Mouse (Mus musculus): Measurements from ENCODE around the gene Clip4.

- TF ChIP-seq POLR2A (IDR thresholded peaks at IDR 0.05; ENCODE audit: low read depth, low read length): no peak
- no peak for TF ChIP-seq CTCF (IDR thresholded peaks at IDR 0.05; ENCODE audit: extremely low read depth, insufficient read length, insufficient replicate concordance, low read depth, low read length)
These were observed 102.4 kb downstream of the Clip4 start for GRCm38 (mm10) chr17:71870641-71871040.
